Mouse (Mus musculus): ENCODE measurements around the gene Lamtor1. TPM values are rescaled to one million over a fixed set of nuclear protein-coding genes. Genes with fewer than 3 reads are reported as not detected.

The Lamtor1 gene
- polyA plus RNA-seq, 1 experiment from 2014 or later = 137 TPM

Small RNA genes within 50 kb of the gene (microRNA-seq; reads per million reads assigned to microRNA genes)
- gene Gm22655 (ENCODE audit: borderline number of aligned reads) = not detected

Other genes with a start within 250 kb of the Lamtor1 start
- 36.1 and 47.0 TPM in 2 replicates for gene Clpb, start 242.3 kb upstream of the Lamtor1 start, polyA plus RNA-seq (2014; fragmentation: Nextera tagmentation; extraction: Ambion mirVana)
- gene Phox2a, start 87.6 kb upstream of the Lamtor1 start, polyA plus RNA-seq (2014; fragmentation: Nextera tagmentation; extraction: Ambion mirVana) = not detected in 2 replicates
- 33.6 and 52.0 TPM in 2 replicates for gene Inppl1, start 67.7 kb upstream of the Lamtor1 start, polyA plus RNA-seq (2014; fragmentation: Nextera tagmentation; extraction: Ambion mirVana)
- not detected in 2 replicates for gene Folr2, start 48.7 kb upstream of the Lamtor1 start, polyA plus RNA-seq (2014; fragmentation: Nextera tagmentation; extraction: Ambion mirVana)
- 73.3 and 76.5 TPM in 2 replicates for gene Anapc15, start 42.2 kb upstream of the Lamtor1 start, polyA plus RNA-seq (2014; fragmentation: Nextera tagmentation; extraction: Ambion mirVana)
- 3.2 and 4.3 TPM in 2 replicates for gene Folr1, start 35.1 kb upstream of the Lamtor1 start, polyA plus RNA-seq (2014; fragmentation: Nextera tagmentation; extraction: Ambion mirVana)
- 0.10 and 0.61 TPM in 2 replicates for gene Tomt, start 455 bp downstream of the Lamtor1 start, polyA plus RNA-seq (2014; fragmentation: Nextera tagmentation; extraction: Ambion mirVana)
- gene Lrrc51, start 28.0 kb downstream of the Lamtor1 start, polyA plus RNA-seq (2014; fragmentation: Nextera tagmentation; extraction: Ambion mirVana) = 5.3 and 6.5 TPM in 2 replicates
- gene Numa1, start 28.2 kb downstream of the Lamtor1 start, polyA plus RNA-seq (2014; fragmentation: Nextera tagmentation; extraction: Ambion mirVana) = 58.0 and 64.1 TPM in 2 replicates
- gene Il18bp, start 112.8 kb downstream of the Lamtor1 start, polyA plus RNA-seq (2014; fragmentation: Nextera tagmentation; extraction: Ambion mirVana) = 1.4 and 1.7 TPM in 2 replicates
- gene Rnf121, start 159.6 kb downstream of the Lamtor1 start, polyA plus RNA-seq (2014; fragmentation: Nextera tagmentation; extraction: Ambion mirVana) = 20.2 and 22.0 TPM in 2 replicates
- gene Xndc1, start 159.6 kb downstream of the Lamtor1 start, polyA plus RNA-seq (2014; fragmentation: Nextera tagmentation; extraction: Ambion mirVana) = 15.7 and 18.3 TPM in 2 replicates
- gene Xntrpc, start 159.8 kb downstream of the Lamtor1 start, polyA plus RNA-seq (2014; fragmentation: Nextera tagmentation; extraction: Ambion mirVana) = 0.70 and 1.4 TPM in 2 replicates
- gene Trpc2, start 177.2 kb downstream of the Lamtor1 start, polyA plus RNA-seq (2014; fragmentation: Nextera tagmentation; extraction: Ambion mirVana) = not detected in 2 replicates
- 9.5 and 9.8 TPM in 2 replicates for gene Art1, start 195.8 kb downstream of the Lamtor1 start, polyA plus RNA-seq (2014; fragmentation: Nextera tagmentation; extraction: Ambion mirVana)
- gene Art5, start 203.6 kb downstream of the Lamtor1 start, polyA plus RNA-seq (2014; fragmentation: Nextera tagmentation; extraction: Ambion mirVana) = 0.84 and 1.9 TPM in 2 replicates
- gene Chrna10, start 210.9 kb downstream of the Lamtor1 start, polyA plus RNA-seq (2014; fragmentation: Nextera tagmentation; extraction: Ambion mirVana) = not detected in 2 replicates

All from heart, embryonic 11.5 days (tissue).